Mouse (Mus musculus) midbrain, postnatal 0 days (tissue): ENCODE measurements at regions not wholly inside any gene's neighbourhood (a gene's known extent, or its start where the extent isn't known, plus 50 kb on each side); places are given as distances from the start of the nearest gene placed in this dataset.
A peak's percentile ranks its signal among the peaks of the same experiment; 100 is the strongest.

ENCODE experiments used
- ATAC-seq: fragments of 200-750 bp; cut with Nextera tagmentation; 2 replicates; pipeline ENCODE4 v1.8.0; 2017; ENCODE audit warnings: moderate number of reproducible peaks, mild to moderate bottlenecking, moderate TSS enrichment, moderate library complexity; ENCODE audit not compliant: low FRiP score
- DNase-seq: peaks from one replicate; pipeline ENCODE4 v3.0.0-alpha.2; 2015; ENCODE audit warnings: low spot score
- H3K27ac ChIP-seq: fragments of 300-500 bp; sonication (generic); 2 replicates; pipeline ENCODE4 v1.5.1; 2014; ENCODE audit warnings: low read depth, mild to moderate bottlenecking, low read length, mixed read lengths
- H3K27me3 ChIP-seq: fragments of 300-500 bp; sonication (generic); 2 replicates; pipeline ENCODE4 v1.6.1; 2014; ENCODE audit warnings: low read length, control low read depth, mixed read lengths; ENCODE audit not compliant: insufficient read depth
- H3K36me3 ChIP-seq: fragments of 300-500 bp; sonication (generic); 2 replicates; pipeline ENCODE4 v1.6.1; 2014; ENCODE audit warnings: low read length, control low read depth, mixed read lengths; ENCODE audit not compliant: insufficient read depth
- H3K4me1 ChIP-seq: fragments of 300-500 bp; sonication (generic); 2 replicates; pipeline ENCODE4 v1.6.1; 2014; ENCODE audit warnings: mild to moderate bottlenecking, control low read depth, antibody characterized with exemption, low read length, mixed read lengths; ENCODE audit not compliant: insufficient read depth
- H3K4me2 ChIP-seq: fragments of 300-500 bp; sonication (generic); 2 replicates; pipeline ENCODE4 v1.6.1; 2014; ENCODE audit warnings: low read depth, mild to moderate bottlenecking, low read length, mixed read lengths; ENCODE audit not compliant: poor library complexity, severe bottlenecking
- H3K4me3 ChIP-seq: fragments of 300-500 bp; sonication (generic); 2 replicates; pipeline ENCODE4 v1.5.1; 2014; ENCODE audit warnings: low read depth, mild to moderate bottlenecking, low read length, moderate library complexity
- H3K9ac ChIP-seq: fragments of 300-500 bp; sonication (generic); replicated peaks from 2 replicates; pipeline ENCODE4 v1.6.1; 2014; ENCODE audit warnings: mild to moderate bottlenecking, low read length, moderate library complexity, mixed read lengths; ENCODE audit not compliant: poor library complexity, severe bottlenecking
- H3K9me3 ChIP-seq: fragments of 300-500 bp; sonication (generic); 2 replicates; pipeline ENCODE4 v1.6.1; 2016; ENCODE audit warnings: low read length, control low read depth
- CTCF ChIP-seq: IDR thresholded peaks from 2 replicates; pipeline ENCODE4 v1.5.1; 2016; ENCODE audit warnings: antibody characterized with exemption, mild to moderate bottlenecking
- WGBS: fragments of 180-500 bp; shearing (Covaris S2); extraction: QIAGEN DNeasy Blood & Tissue Kit; methylation state at CpG from one replicate; pipeline ENCODE4 v1.1.7; 2014; 5-methylcytosine and 5-hydroxymethylcytosine counted together

DNA sequence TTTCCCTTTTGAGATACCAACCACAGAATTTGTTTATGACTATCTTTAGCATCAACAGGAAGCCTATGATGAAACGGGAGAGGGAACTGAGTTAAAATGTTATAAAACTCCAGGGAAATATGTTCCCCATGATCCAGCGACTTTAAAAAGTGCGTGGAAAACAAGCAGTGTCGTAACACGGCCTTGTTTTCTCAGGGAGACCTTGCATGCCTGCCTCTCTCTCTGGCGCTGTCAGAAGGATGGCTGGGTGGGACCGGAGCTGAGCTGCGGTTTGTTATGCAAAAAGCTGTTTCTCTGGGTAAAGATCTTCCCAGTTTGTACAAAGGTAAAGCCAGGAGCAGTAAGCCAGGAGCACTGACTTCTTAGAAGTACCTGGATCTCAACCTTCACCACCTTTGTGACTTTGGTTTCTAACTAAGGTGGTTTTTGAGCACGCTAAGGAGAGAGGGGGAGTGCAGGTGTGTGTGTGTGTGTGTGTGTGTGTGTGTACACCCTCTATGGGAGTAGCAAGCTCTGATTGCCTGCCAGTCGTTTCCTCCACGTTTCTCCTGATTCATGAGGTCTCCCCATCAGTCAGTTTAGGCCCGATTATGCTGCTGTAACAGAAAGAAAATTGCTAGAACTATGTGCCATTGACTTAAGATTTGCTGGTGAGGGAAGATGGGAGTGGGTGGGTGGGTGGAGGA lies 107.3 kb upstream of the Rap1b start:
- Histone ChIP-seq H3K4me3 (no peak overlapping the region), H3K9ac (no peak overlapping the region), H3K4me2 (no peak overlapping the region), H3K4me1 (no peaks in the 10 kb centered on the region), H3K27ac (no peak overlapping the region), H3K9me3 (no peaks in the 10 kb centered on the region), H3K36me3 (no peaks in the 10 kb centered on the region), H3K27me3 (no peaks in the 10 kb centered on the region)
- no peak for TF ChIP-seq CTCF
- 28% methylated on average over 12 of the region's 12 CpGs for WGBS
- no peak for DNase-seq
- no peak for ATAC-seq

DNA sequence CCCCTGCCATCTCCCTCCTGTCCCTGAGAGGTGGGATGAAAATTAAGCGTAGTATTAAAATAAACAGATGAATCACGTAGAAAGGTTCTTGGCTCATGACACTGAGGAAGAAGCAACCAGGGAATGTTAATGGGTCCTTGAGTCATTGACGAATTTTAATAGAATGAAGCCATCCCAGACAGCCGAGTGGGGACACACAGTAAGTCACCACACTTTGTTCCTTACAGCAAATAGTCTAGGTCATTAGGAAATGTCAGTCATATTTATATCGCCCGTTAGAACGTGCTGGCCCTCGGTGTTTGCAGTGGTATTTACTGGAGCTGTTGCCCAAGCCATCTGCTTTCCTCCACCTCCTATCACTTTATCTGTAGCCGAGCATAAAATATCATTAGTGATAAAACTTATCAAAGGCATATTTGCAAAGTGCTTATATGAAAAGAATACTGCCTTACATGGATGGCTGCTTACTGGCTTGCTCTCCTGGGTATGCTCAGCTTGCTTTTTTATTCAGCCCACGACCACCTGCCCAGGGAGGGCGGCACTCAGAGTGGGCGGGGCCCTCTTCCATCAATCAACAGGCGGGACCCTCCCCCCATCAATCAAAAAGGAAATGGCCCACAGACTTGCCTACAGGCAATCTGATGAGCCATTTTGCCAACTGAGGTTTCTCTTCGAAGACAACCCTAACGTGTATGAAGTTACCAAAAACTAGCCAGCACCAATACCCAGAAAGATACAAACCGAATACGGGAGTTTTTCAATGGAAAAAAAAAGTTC lies 110.5 kb upstream of the Rap1b start:
- Histone ChIP-seq H3K9ac (no peak overlapping the region), H3K36me3 (no peaks in the 10 kb centered on the region), H3K4me1 (no peaks in the 10 kb centered on the region), H3K27me3 (no peaks in the 10 kb centered on the region), H3K27ac (no peak overlapping the region), H3K4me2 (no peak overlapping the region), H3K4me3 (no peak overlapping the region), H3K9me3 (no peaks in the 10 kb centered on the region)
- no peak for DNase-seq
- no peak for TF ChIP-seq CTCF
- no peak for ATAC-seq
- WGBS: 86% methylated on average over 17 of the region's 17 CpGs

DNA sequence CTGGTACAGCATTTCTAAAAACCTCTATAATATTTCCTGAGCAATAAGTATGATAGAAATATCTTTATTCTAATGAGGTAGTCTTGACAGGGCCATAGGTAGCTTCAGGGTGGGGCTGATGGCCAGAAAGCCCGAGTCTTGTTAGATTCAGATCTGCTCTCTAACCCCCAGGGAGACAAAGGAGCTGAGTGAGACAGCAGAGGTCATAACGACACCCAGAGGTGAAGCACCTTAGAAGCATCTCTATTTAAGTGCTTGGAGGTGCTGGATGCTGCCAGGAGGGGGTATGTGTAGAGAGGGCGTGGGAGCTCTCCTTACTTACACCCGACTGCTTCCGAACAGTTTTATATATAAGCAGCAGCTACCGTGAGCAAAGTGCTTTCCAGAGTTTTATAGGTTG lies 128.9 kb upstream of the Rap1b start:
- TF ChIP-seq CTCF: no peak
- no peak overlapping the region for H3K4me3 ChIP-seq
- H3K36me3 ChIP-seq: no peaks in the 10 kb centered on the region
- no peak overlapping the region for H3K9ac ChIP-seq
- H3K4me2 ChIP-seq: no peak overlapping the region
- no peak overlapping the region for H3K27ac ChIP-seq
- H3K4me1 ChIP-seq: no peaks in the 10 kb centered on the region
- no peaks in the 10 kb centered on the region for H3K27me3 ChIP-seq
- 75% methylated on average over 6 of the region's 6 CpGs for WGBS
- no peak for ATAC-seq
- no peak for DNase-seq
- H3K9me3 ChIP-seq: no peaks in the 10 kb centered on the region

DNA sequence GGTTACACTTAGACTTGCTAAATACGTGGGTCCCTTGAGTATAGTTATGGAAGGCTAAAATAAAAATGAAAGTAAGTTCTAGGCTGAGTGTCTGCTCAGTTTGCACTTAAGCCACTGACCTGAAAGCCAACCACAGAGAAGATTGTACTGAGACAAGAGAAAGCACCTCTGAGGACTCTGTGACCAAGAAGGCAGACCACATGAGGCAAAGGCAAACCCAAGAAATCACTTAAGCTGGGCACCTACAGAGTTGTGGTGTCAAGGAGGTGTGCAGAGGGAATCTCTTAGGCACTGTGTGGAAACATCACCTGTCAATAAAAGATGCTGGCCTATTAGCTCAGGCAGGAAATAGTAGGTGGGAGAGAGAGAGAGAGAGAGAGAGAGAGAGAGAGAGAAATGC lies 129.6 kb upstream of the Rap1b start:
- no peak overlapping the region for H3K4me3 ChIP-seq
- no peak overlapping the region for H3K27ac ChIP-seq
- H3K36me3 ChIP-seq: no peaks in the 10 kb centered on the region
- H3K9me3 ChIP-seq: no peaks in the 10 kb centered on the region
- H3K4me1 ChIP-seq: no peaks in the 10 kb centered on the region
- TF ChIP-seq CTCF: no peak
- no peak overlapping the region for H3K9ac ChIP-seq
- ATAC-seq (no peak), DNase-seq (no peak)
- H3K27me3 ChIP-seq: no peaks in the 10 kb centered on the region
- WGBS: 91% methylated on average over 1 of the region's 1 CpGs
- H3K4me2 ChIP-seq: no peak overlapping the region

DNA sequence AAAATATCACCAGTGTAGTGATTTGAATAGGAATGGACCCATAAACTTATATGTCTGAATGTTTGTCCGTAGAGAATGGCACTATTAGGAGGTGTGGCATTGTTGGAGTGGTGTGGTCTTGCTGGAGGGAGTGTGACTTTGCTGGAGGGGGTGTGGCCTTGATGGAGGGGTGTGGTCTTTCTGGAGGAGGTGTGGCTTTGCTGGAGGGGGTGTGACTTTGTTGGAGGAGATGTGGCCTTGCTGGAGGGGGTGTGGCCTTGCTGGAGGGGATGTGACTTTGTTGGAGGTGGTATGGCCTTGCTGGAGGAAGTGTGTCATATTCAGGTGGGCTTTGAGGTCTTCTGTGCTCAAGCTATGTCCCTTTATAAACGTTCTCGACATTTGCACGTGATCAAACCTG lies 133.3 kb upstream of the Rap1b start:
- H3K9me3 ChIP-seq: no peaks in the 10 kb centered on the region
- no peak for TF ChIP-seq CTCF

DNA sequence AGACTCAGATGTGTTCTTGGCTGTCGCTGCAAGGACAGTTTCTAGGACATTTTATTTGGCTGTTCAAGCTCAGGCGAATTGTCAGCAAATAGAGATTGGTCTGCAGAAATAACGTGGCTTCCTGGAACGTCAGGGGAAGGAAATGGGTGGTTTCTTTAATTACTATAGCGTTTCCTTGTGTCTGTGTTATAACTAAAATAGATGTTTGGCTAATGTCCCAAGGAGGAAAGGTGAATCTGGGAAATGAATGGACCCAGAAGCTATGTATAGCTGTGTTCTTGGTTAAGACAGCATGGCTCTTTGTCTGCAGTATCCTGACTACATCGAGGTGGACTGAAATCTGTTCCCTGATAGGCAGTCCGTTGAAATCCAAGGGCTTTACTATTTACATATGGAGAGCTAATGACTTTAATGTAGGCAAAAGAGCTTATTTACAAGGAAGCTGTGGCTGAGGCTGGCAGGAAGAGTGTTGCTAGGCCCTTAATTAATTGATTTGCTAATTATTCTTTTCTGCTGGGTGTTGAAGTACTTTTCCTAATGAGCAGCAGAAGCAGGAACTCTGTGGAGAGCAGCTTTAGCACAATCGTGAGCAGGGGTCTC lies 136.9 kb upstream of the Rap1b start:
- no peak overlapping the region for H3K4me3 ChIP-seq
- DNase-seq (no peak), ATAC-seq (no peak)
- H3K9me3 ChIP-seq: no peaks in the 10 kb centered on the region
- H3K4me2 ChIP-seq: no peak overlapping the region
- H3K36me3 ChIP-seq: no peaks in the 10 kb centered on the region
- H3K4me1 ChIP-seq: no peaks in the 10 kb centered on the region
- H3K9ac ChIP-seq: no peak overlapping the region
- no peaks in the 10 kb centered on the region for H3K27me3 ChIP-seq
- WGBS: 35% methylated on average over 8 of the region's 8 CpGs
- TF ChIP-seq CTCF: no peak
- 0 out of 2 replicates have a peak overlapping the region, but pooled peaks have one; percentile 38 for H3K27ac ChIP-seq

More for the DNA sequence above, 133.3 kb upstream of the Rap1b start:
- no peaks in the 10 kb centered on the region for H3K4me1 ChIP-seq
- WGBS: 92% methylated on average over 4 of the region's 4 CpGs
- H3K4me3 ChIP-seq: no peak overlapping the region
- H3K27me3 ChIP-seq: no peaks in the 10 kb centered on the region
- H3K27ac ChIP-seq: no peak overlapping the region
- H3K4me2 ChIP-seq: no peak overlapping the region
- H3K36me3 ChIP-seq: no peaks in the 10 kb centered on the region
- no peak overlapping the region for H3K9ac ChIP-seq
- DNase-seq (no peak), ATAC-seq (no peak)
